Mouse (Mus musculus) neural tube, embryonic 11.5 days (tissue): ENCODE data around the gene Tmx1. TPM values are rescaled to one million over a fixed set of nuclear protein-coding genes. Genes with fewer than 3 reads are reported as not detected.

ENCODE experiments used
- ATAC-seq: fragments of 200-750 bp; cut with Nextera tagmentation; 2 replicates; pipeline ENCODE4 v1.8.0; 2017; ENCODE audit warnings: moderate number of reproducible peaks, mild to moderate bottlenecking, moderate TSS enrichment, moderate library complexity; ENCODE audit not compliant: insufficient read depth, low FRiP score, low TSS enrichment
- DNase-seq: peaks from one replicate; pipeline ENCODE4 v3.0.0-alpha.2; 2015; ENCODE audit warnings: low spot score
- H3K27ac ChIP-seq: fragments of 300-500 bp; sonication (generic); 2 replicates; pipeline ENCODE4 v1.5.1; 2014; ENCODE audit warnings: low read depth, mild to moderate bottlenecking, low read length
- H3K27me3 ChIP-seq: fragments of 300-500 bp; sonication (generic); 2 replicates; pipeline ENCODE4 v1.6.1; 2014; ENCODE audit warnings: mild to moderate bottlenecking, low read length, mixed read lengths; ENCODE audit not compliant: control insufficient read depth, insufficient read depth
- H3K36me3 ChIP-seq: fragments of 300-500 bp; sonication (generic); 2 replicates; pipeline ENCODE4 v1.6.1; 2014; ENCODE audit warnings: mild to moderate bottlenecking, low read length, moderate library complexity, mixed read lengths; ENCODE audit not compliant: control insufficient read depth, insufficient read depth
- H3K4me1 ChIP-seq: fragments of 300-500 bp; sonication (generic); 2 replicates; pipeline ENCODE4 v1.6.1; 2014; ENCODE audit warnings: low read length, mixed read lengths; ENCODE audit not compliant: control insufficient read depth, insufficient read depth
- H3K4me2 ChIP-seq: fragments of 300-500 bp; sonication (generic); 2 replicates; pipeline ENCODE4 v1.6.1; 2014; ENCODE audit warnings: low read depth, mild to moderate bottlenecking, moderate library complexity
- H3K4me3 ChIP-seq: fragments of 300-500 bp; sonication (generic); 2 replicates; pipeline ENCODE4 v1.5.1; 2014; ENCODE audit warnings: low read depth, low read length
- H3K9ac ChIP-seq: fragments of 300-500 bp; sonication (generic); 2 replicates; pipeline ENCODE4 v1.6.1; 2014; ENCODE audit warnings: mild to moderate bottlenecking, low read length
- H3K9me3 ChIP-seq: fragments of 300-500 bp; sonication (generic); 2 replicates; pipeline ENCODE4 v1.6.1; 2016; ENCODE audit warnings: low read length; ENCODE audit not compliant: control insufficient read depth
- WGBS: fragments of 180-500 bp; shearing (Covaris S2); extraction: QIAGEN DNeasy Blood & Tissue Kit; methylation state at CpG from one replicate; pipeline ENCODE4 v1.1.7; 2014; 5-methylcytosine and 5-hydroxymethylcytosine counted together
- polyA plus RNA-seq: library from polyadenylated mRNA; unstranded; fragments of >200 nt; fragmentation: Nextera tagmentation; extraction: Ambion mirVana; gene quantifications from 2 replicates; pipeline ENCODE4 v1.2.1, GENCODE M21; 2014

The Tmx1 gene
- 120 and 127 TPM in 2 replicates for polyA plus RNA-seq

DNA sequence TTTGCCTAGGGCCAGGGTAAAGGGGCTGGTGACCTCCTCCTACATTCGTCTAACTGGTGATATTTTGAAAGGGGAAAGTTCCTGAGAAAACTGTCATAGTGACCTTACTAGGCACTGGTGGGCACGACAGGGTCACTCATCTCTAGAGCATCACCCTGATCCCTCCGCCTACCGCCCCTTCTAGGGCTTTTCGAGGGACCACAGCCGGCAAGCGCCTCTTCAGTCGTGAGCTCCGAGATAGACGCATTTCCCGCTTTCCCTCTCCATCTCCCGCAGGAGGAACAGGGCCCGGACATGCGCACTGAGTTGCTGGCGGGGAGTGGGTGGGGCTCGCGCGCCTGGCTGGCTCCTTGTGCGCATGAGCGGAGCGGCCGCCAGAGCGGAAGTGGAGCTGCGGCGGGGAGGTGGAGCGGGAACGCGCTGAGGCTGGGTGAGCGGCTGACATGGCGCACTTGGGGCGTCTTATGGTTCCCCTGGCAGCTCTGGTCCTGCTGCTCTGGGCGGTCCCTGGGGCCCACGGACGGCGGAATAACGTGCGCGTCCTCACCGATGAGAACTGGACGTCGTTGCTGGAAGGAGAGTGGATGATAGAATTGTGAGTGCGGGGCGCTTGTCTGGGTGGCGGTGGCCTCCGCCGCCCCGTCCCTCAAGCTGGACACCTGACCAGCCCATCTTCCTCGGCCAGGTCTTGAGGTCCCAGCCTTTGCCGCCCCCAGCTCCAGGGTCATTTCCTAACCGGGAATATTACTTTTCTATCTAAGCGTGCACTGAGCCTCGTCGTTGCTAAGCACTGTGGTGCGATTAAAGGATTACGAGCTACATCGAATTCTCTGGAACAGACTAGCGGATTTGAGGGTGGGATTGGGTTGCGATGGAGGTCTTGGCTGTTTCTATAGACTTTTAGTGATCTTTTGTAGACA is at the start of gene Tmx1:
Tmx1 (plus strand) TSS at position 370 of the 920 bp plus-strand sequence.
- Histone ChIP-seq H3K4me2 (peak within 1 kb of the TSS; percentile 60), H3K4me3 (peak within 1 kb of the TSS; percentile 75), H3K27me3 (no peaks in the 10 kb centered on the region), H3K9ac (peak within 1 kb of the TSS; percentile 77), H3K4me1 (peaks cover 9% of the 10 kb centered on the region), H3K36me3 (0 out of 2 replicates have a peak, but pooled peaks cover 5% of the 10 kb centered on the region), H3K27ac (peak within 1 kb of the TSS; percentile 57; the same call in 1 of the 2 replicates), H3K9me3 (no peaks in the 10 kb centered on the region)
- ATAC-seq (peak; percentile 94), DNase-seq (peak; percentile 98)
- WGBS, result under 1% methylated on average over 58 of the region's 58 CpGs

DNA sequence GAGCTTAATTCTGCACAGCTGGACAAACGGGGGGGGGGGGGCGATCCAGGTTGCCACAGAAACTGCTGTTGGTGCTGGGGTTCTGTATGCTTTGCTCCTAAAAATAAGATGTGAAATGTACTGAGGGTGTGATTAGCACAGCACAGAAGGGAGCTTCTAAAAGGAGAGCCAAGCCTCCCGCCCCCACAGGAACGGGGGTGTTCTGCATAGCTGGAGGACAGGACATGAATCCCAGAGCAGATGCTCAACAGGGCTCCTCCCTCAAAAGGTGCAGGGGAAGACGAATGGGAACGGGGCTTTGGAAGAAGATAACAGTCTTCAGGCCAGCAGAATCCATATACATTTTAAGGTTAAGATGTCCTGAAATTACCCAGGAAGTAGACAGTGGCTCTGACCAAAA is 48.6 kb upstream of the Tmx1 start:
- Histone ChIP-seq H3K4me1 (no peaks in the 10 kb centered on the region), H3K27ac (no peak overlapping the region), H3K4me3 (no peak overlapping the region), H3K36me3 (no peaks in the 10 kb centered on the region), H3K9me3 (no peaks in the 10 kb centered on the region), H3K27me3 (no peaks in the 10 kb centered on the region), H3K9ac (no peak overlapping the region), H3K4me2 (no peak overlapping the region)
- no peak for ATAC-seq
- WGBS, result 74% methylated on average over 6 of the region's 6 CpGs
- no peak for DNase-seq

DNA sequence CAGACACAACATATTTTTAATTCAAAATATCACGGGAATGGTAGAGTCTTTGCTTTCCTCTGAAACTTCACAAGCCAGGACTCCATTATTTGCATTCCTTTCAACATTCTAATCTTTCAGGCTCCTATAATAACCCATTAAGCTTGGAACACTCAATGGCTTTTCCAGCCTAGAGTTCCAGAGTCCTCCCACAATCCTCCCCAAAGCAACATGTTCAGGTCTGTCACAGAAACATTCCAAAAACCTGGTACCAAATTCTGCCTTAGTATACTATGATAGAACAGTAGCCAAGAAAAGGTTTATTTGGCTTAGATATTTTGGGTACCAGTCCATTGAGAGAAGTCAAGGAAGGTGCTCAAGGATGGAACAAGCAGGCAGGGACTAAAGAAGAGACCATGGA is 44.5 kb upstream of the Tmx1 start:
- no peaks in the 10 kb centered on the region for H3K36me3 ChIP-seq
- WGBS, result 84% methylated on average over 1 of the region's 1 CpGs
- ATAC-seq, result no peak
- no peak for DNase-seq
- H3K27ac ChIP-seq, result no peak overlapping the region
- no peak overlapping the region for H3K9ac ChIP-seq
- H3K4me3 ChIP-seq, result no peak overlapping the region
- H3K4me2 ChIP-seq, result no peak overlapping the region
- no peaks in the 10 kb centered on the region for H3K4me1 ChIP-seq
- no peaks in the 10 kb centered on the region for H3K27me3 ChIP-seq
- no peaks in the 10 kb centered on the region for H3K9me3 ChIP-seq

DNA sequence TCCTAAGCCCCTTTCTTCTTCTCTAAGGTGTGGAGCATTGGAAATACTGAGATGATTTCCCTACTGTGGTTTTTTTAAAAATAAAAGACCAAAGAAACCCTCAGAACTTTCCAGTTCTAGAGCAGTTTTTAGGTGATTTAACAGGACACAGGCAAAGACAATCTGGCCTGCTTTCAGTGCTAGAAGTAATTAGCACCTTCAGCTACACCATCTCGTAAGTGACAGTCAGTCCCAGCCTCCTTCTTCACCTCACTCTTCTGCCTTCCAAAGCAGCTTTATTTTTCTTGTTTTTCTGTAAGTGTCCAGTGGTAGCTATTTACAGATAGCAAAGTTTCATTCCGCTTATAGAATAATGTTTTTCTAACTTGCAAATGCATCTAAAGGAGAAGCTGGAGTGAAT is 43.3 kb upstream of the Tmx1 start:
- 89% methylated on average over 2 of the region's 2 CpGs for WGBS
- Histone ChIP-seq H3K27ac (no peak overlapping the region), H3K27me3 (no peaks in the 10 kb centered on the region), H3K4me2 (no peak overlapping the region), H3K36me3 (no peaks in the 10 kb centered on the region), H3K4me3 (no peak overlapping the region), H3K9ac (no peak overlapping the region), H3K9me3 (no peaks in the 10 kb centered on the region), H3K4me1 (no peaks in the 10 kb centered on the region)
- DNase-seq (no peak), ATAC-seq (no peak)

DNA sequence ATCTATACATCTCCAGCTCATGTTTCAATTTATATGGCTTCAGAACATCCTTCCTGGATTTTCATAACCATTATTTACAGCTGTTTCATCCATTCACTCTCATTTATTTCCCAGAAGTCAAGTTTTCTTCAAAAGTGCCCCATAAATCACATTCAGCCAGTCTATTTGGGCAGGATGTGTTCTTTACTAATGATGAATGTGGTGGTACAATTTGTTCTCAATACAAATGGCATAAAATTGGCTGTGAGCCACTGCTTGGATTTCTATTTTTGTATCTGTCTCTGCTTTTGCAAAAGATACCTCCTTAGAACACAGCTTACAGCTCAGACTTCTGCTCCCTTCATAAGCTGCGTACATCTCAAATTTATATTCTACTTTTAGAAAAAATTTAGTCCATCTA is 32.7 kb upstream of the Tmx1 start:
- H3K27ac ChIP-seq, result no peak overlapping the region
- no peak overlapping the region for H3K9ac ChIP-seq
- no peaks in the 10 kb centered on the region for H3K36me3 ChIP-seq
- H3K9me3 ChIP-seq, result no peaks in the 10 kb centered on the region
- no peaks in the 10 kb centered on the region for H3K27me3 ChIP-seq
- no peaks in the 10 kb centered on the region for H3K4me1 ChIP-seq
- 96% methylated on average over 1 of the region's 1 CpGs for WGBS
- H3K4me3 ChIP-seq, result no peak overlapping the region
- H3K4me2 ChIP-seq, result no peak overlapping the region
- ATAC-seq, result no peak
- no peak for DNase-seq

DNA sequence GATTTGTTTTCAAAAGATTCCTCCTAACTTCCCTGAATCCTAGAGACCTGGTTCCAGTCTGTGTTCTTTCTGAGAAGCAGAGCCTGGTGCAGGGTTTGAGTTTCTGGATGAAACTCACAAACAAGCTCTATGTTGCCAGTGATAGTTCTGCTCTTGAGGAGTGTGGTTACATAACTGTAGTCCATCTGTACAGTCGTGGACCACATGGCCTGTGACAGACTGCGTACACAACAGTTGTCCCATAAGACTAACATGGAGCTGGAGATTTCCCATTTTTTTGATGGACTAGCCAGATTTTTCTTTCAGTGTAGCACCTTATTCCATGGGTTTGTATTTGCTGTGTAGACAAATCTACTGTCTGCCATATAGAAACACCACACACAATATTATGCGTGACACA is 31.9 kb upstream of the Tmx1 start:
- Histone ChIP-seq H3K9me3 (no peaks in the 10 kb centered on the region), H3K36me3 (no peaks in the 10 kb centered on the region), H3K4me2 (no peak overlapping the region), H3K4me1 (no peaks in the 10 kb centered on the region), H3K27ac (no peak overlapping the region), H3K4me3 (no peak overlapping the region), H3K27me3 (no peaks in the 10 kb centered on the region), H3K9ac (no peak overlapping the region)
- DNase-seq, result no peak
- ATAC-seq, result no peak
- 90% methylated on average over 3 of the region's 3 CpGs for WGBS

DNA sequence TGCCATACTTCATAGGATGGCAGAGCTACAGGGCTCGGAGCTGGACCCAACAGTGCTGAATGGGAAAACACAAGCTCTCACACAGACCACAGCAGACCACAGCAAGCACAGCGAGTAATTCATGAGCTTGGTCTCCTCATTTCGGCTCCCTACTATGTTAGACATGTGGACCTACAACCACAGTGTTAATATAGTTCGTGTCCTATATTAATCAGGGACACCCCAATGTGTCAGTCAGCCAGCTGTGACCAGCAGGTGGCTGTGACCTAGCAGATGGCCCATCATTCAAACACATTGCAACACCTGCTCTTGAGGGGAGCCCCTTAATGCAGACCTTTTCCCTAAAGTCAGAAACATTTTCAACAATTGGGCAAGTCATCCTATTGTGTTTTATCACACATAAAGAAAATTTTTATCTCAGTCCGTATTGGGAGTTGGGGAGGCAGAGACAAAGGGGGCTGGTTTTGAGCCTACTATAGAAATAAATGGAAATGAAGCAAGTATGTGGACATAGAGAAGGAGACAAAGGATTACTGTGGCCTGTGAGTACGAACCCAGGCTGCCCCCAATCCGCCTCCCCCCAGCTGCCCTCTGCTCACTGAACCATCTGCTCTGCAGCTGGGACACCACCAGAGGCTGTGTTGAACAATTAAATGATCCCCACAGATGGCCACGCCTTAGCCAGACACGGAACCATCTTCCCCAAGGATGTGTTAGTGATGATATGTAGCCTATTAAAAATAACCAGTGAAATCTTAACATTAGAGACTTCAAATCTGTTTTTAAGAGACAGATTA is 30.4 kb upstream of the Tmx1 start:
- no peak overlapping the region for H3K4me3 ChIP-seq
- ATAC-seq (peak; percentile 92), DNase-seq (peak; percentile 73)
- no peaks in the 10 kb centered on the region for H3K9me3 ChIP-seq
- no peak overlapping the region for H3K4me2 ChIP-seq
- H3K9ac ChIP-seq, result no peak overlapping the region
- H3K27me3 ChIP-seq, result no peaks in the 10 kb centered on the region
- H3K36me3 ChIP-seq, result no peaks in the 10 kb centered on the region
- no peak overlapping the region for H3K27ac ChIP-seq
- WGBS, result 34% methylated on average over 9 of the region's 9 CpGs
- 0 out of 2 replicates have a peak, but pooled peaks cover 2% of the 10 kb centered on the region for H3K4me1 ChIP-seq

DNA sequence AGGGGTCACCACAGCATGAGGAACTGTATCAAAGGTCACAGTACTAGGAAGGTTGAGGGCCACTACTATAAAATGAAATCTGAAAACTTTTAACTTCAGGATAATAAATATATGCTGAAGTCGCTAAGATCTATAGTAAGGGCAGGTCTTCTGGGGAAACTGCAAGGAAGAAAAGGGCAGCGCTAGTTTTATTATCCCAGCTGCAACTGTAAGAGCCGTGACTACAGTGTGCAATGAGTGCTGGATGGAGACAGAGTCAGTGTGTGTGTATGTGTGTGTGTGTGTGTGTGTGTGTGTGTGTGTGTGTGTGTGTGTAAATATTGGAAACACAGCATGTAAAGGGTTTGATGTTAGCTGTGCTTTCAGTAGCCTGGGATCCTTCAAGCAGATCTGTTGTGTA is 25.0 kb upstream of the Tmx1 start:
- Histone ChIP-seq H3K4me1 (0 out of 2 replicates have a peak, but pooled peaks cover 2% of the 10 kb centered on the region), H3K27me3 (no peaks in the 10 kb centered on the region), H3K4me2 (no peak overlapping the region), H3K9me3 (no peaks in the 10 kb centered on the region), H3K27ac (no peak overlapping the region), H3K36me3 (no peaks in the 10 kb centered on the region), H3K4me3 (no peak overlapping the region), H3K9ac (no peak overlapping the region)
- no peak for DNase-seq
- no peak for ATAC-seq
- 66% methylated on average over 3 of the region's 3 CpGs for WGBS
